Mouse (Mus musculus) stomach, postnatal 0 days (tissue): Measurements from ENCODE around the gene Mllt6.

ENCODE experiments used
- CTCF ChIP-seq: IDR thresholded peaks from 2 replicates; pipeline ENCODE4 v1.5.1; 2016; ENCODE audit warnings: antibody characterized with exemption, low read depth, mild to moderate bottlenecking, moderate library complexity
- EP300 ChIP-seq: optimal IDR thresholded peaks from 2 replicates; pipeline ENCODE3; 2016; ENCODE audit warnings: antibody characterized with exemption

DNA sequence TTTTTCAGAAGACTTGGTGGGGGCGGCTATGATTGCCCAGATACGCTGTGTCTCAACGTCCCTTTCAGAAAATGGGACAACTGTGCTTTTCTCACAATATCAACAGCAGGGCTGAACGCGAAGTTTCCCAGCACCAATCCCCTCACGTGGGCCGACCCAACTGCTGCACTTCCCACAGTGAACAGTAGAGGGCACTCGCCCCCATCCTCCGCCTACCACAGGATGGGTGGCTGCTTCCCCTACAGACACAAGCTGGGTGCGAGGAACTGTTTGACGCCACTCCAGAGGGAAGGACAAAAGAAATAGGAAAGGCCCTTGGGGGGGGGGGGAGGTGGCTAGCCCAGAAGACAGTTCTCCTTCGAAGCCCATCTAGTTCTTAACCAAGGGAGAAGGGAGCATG is 31.3 kb upstream of the Mllt6 start:
- TF ChIP-seq CTCF (peak; percentile 97), EP300 (no peak)
